19 mouse cellular contexts compared by ENCODE assay signal in the genomic region with DNA sequence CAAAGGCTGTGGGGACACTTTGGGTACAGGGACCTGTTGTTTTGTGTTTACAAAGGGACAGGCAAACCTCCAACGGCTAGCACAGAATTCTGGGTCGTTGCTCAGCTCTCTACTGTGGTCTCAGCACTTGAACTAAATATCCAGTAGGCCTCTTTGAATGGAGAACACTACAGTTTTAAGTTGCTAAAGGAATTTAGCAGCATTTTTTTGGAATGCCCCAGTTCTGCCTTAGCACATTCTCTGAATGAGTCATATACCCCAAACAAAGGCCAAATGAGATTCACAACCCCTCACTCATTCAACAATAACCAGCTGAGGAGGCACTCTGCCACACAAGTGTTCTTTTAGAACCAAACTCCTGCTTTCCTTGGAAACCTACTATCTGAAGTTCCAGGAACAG.
DNase-seq lines count a peak whose midpoint lies in the region; ATAC-seq lines count a peak whose summit lies in the region.
"Had no signal": no experiment of that assay in that cellular context is flagged by ENCODE, and none has a peak within 500 bp of the region (broad histone marks: within the 10 kb centered on the region; RNA-seq: fewer than 3 reads in every experiment).

No protein-coding gene starts in this region.

- ATAC-seq in frontal cortex, adult (ENCODE audit: low TSS enrichment), result peak; percentile 82
- ATAC-seq: activated CD4-positive, CD25-positive, alpha-beta regulatory T cell, adult 4 months; CD4-positive, CD25-positive, alpha-beta regulatory T cell, adult 4 months; forebrain, embryonic 14.5 days; forebrain, embryonic 16.5 days; Patski had no signal

- DNase-seq in frontal cortex, postnatal 14 days (ENCODE audit: low spot score in 2 of 2), result no peak
- peak; percentile 80 for DNase-seq in Muller cell, postnatal 12 days (ENCODE audit: inconsistent ontology term)
- DNase-seq in brain, adult 2 months (ENCODE audit: low read depth, low spot score), result peak; percentile 31
- no peak for DNase-seq in kidney, postnatal 10 days
- DNase-seq in urinary bladder, postnatal 25 days (ENCODE audit: low spot score), result no peak
- DNase-seq: adrenal gland, postnatal 10 days; adrenal gland, postnatal 25 days; B cell, adult 2 months; cerebellum, adult 11-12 months; cerebellum, adult 2 months; cerebellum, adult 9-10 months; cerebellum, postnatal 10 days; cerebellum, postnatal 25 days had no signal

Comparison
In these comparisons a context has a peak if more than half of its experiments do, and no peak if none do; other contexts are left out.
1. DNase-seq: peak in Muller cell, postnatal 12 days (single experiment) and brain, adult 2 months (single experiment); none in frontal cortex, postnatal 14 days (0 of 2), kidney, postnatal 10 days (single experiment) and urinary bladder, postnatal 25 days (single experiment).